Mouse (Mus musculus) lung, postnatal 0 days (tissue): ENCODE data around the gene Grasp. TPM values are rescaled to one million over a fixed set of nuclear protein-coding genes. Genes with fewer than 3 reads are reported as not detected.

Source experiments
- ATAC-seq: fragments of 200-750 bp; cut with Nextera tagmentation; 2 replicates; pipeline ENCODE4 v1.8.0; 2017; ENCODE audit warnings: moderate library complexity
- DNase-seq: peaks from one replicate; pipeline ENCODE4 v3.0.0-alpha.2; 2016; ENCODE audit warnings: low spot score
- H3K27ac ChIP-seq: fragments of 300-500 bp; sonication (generic); 2 replicates; pipeline ENCODE4 v1.5.1; 2014; ENCODE audit warnings: antibody characterized with exemption, mild to moderate bottlenecking, low read length, mixed read lengths
- H3K27me3 ChIP-seq: fragments of 300-500 bp; sonication (generic); replicated peaks from 2 replicates; pipeline ENCODE4 v1.6.1; 2014; ENCODE audit warnings: low read length, mixed read lengths; ENCODE audit not compliant: insufficient read depth
- H3K36me3 ChIP-seq: fragments of 300-500 bp; sonication (generic); 2 replicates; pipeline ENCODE4 v1.6.1; 2014; ENCODE audit warnings: low read length, mixed read lengths; ENCODE audit not compliant: insufficient read depth
- H3K4me1 ChIP-seq: fragments of 300-500 bp; sonication (generic); 2 replicates; pipeline ENCODE4 v1.6.1; 2014; ENCODE audit warnings: antibody characterized with exemption, low read depth, low read length, mixed read lengths; ENCODE audit not compliant: insufficient read depth
- H3K4me2 ChIP-seq: fragments of 300-500 bp; sonication (generic); replicated peaks from 2 replicates; pipeline ENCODE4 v1.6.1; 2014; ENCODE audit warnings: low read depth, mild to moderate bottlenecking, low read length, moderate library complexity, mixed read lengths
- H3K4me3 ChIP-seq: fragments of 300-500 bp; sonication (generic); 2 replicates; pipeline ENCODE4 v1.5.1; 2014; ENCODE audit warnings: low read depth, low read length
- H3K9ac ChIP-seq: fragments of 300-500 bp; sonication (generic); replicated peaks from 2 replicates; pipeline ENCODE4 v1.6.1; 2014; ENCODE audit warnings: low read depth, mild to moderate bottlenecking
- H3K9me3 ChIP-seq: fragments of 300-500 bp; sonication (generic); 2 replicates; pipeline ENCODE4 v1.6.1; 2016; ENCODE audit warnings: low read length, mixed read lengths
- CTCF ChIP-seq: IDR thresholded peaks from 2 replicates; pipeline ENCODE4 v1.5.1; 2016; ENCODE audit warnings: antibody characterized with exemption, mild to moderate bottlenecking
- EP300 ChIP-seq: IDR thresholded peaks from 2 replicates; pipeline ENCODE4 v1.6.1; 2016; ENCODE audit warnings: antibody characterized with exemption, mild to moderate bottlenecking, control low read depth
- WGBS: fragments of 180-500 bp; shearing (Covaris S2); extraction: QIAGEN DNeasy Blood & Tissue Kit; methylation state at CpG from one replicate; pipeline ENCODE4 v1.1.7; 2014; 5-methylcytosine and 5-hydroxymethylcytosine counted together
- microRNA-seq: library from miRNA; unstranded; fragments of <30 nt; microRNA quantifications from one replicate; pipeline ENCODE4, GENCODE M21; 2016
- polyA plus RNA-seq: library from polyadenylated mRNA; unstranded; fragments of >200 nt; fragmentation: Nextera tagmentation; extraction: Ambion mirVana; gene quantifications from 2 replicates; pipeline ENCODE4 v1.2.1, GENCODE M21; 2015

Gene Grasp
- polyA plus RNA-seq, 1 experiment from 2014 or later, result 8.6 TPM

- Histone ChIP-seq H3K27ac (no peak overlapping the region), H3K36me3 (peaks cover 25% of the 10 kb centered on the region; the same call in 1 of the 2 replicates), H3K4me2 (no peak overlapping the region), H3K9ac (no peak overlapping the region), H3K27me3 (no peaks in the 10 kb centered on the region), H3K4me3 (no peak overlapping the region), H3K4me1 (no peaks in the 10 kb centered on the region; the same call in 1 of the 2 replicates), H3K9me3 (no peaks in the 10 kb centered on the region)
- 90% methylated on average over 15 of the region's 15 CpGs for WGBS
- TF ChIP-seq EP300 (no peak), CTCF (no peak)
- DNase-seq (no peak), ATAC-seq (no peak)
Observed at GRCm38 (mm10) chr15:101271513-101271912, 47.5 kb downstream of the Grasp start.

- peaks cover 25% of the 10 kb centered on the region; the same call in 1 of the 2 replicates for H3K36me3 ChIP-seq
- no peaks in the 10 kb centered on the region for H3K9me3 ChIP-seq
- WGBS, result 22% methylated on average over 6 of the region's 6 CpGs
- H3K9ac ChIP-seq, result no peak overlapping the region
- no peaks in the 10 kb centered on the region for H3K27me3 ChIP-seq
- H3K4me1 ChIP-seq, result no peaks in the 10 kb centered on the region
- H3K27ac ChIP-seq, result no peak overlapping the region
- H3K4me3 ChIP-seq, result no peak overlapping the region
- ATAC-seq, result peak; percentile 30; the same call in 1 of the 2 replicates
- H3K4me2 ChIP-seq, result no peak overlapping the region
- DNase-seq, result no peak
- peak; percentile 80 for TF ChIP-seq EP300
- no peak for TF ChIP-seq CTCF
Observed at GRCm38 (mm10) chr15:101274380-101274779, 50.4 kb downstream of the Grasp start.

- TF ChIP-seq EP300 (no peak), CTCF (no peak)
- H3K4me3 ChIP-seq, result no peak overlapping the region
- no peak overlapping the region for H3K27ac ChIP-seq
- H3K4me1 ChIP-seq, result no peaks in the 10 kb centered on the region
- ATAC-seq (no peak), DNase-seq (no peak)
- no peaks in the 10 kb centered on the region for H3K27me3 ChIP-seq
- no peaks in the 10 kb centered on the region for H3K9me3 ChIP-seq
- WGBS, result 50% methylated on average over 11 of the region's 11 CpGs
- H3K36me3 ChIP-seq, result peaks cover 10% of the 10 kb centered on the region; the same call in 1 of the 2 replicates
- no peak overlapping the region for H3K9ac ChIP-seq
- no peak overlapping the region for H3K4me2 ChIP-seq
Observed at GRCm38 (mm10) chr15:101277351-101277899, 53.4 kb downstream of the Grasp start.

- no peak for ATAC-seq
- no peaks in the 10 kb centered on the region for H3K27me3 ChIP-seq
- TF ChIP-seq CTCF (no peak), EP300 (no peak)
- no peak overlapping the region for H3K9ac ChIP-seq
- no peak overlapping the region for H3K27ac ChIP-seq
- H3K9me3 ChIP-seq, result no peaks in the 10 kb centered on the region
- no peaks in the 10 kb centered on the region for H3K4me1 ChIP-seq
- no peaks in the 10 kb centered on the region for H3K36me3 ChIP-seq
- DNase-seq, result no peak
- H3K4me2 ChIP-seq, result no peak overlapping the region
- no peak overlapping the region for H3K4me3 ChIP-seq
- WGBS, result 48% methylated on average over 5 of the region's 5 CpGs
Observed at GRCm38 (mm10) chr15:101278589-101278988, 54.6 kb downstream of the Grasp start.

- Histone ChIP-seq H3K36me3 (no peaks in the 10 kb centered on the region), H3K9ac (no peak overlapping the region), H3K9me3 (no peaks in the 10 kb centered on the region), H3K27ac (no peak overlapping the region), H3K4me2 (no peak overlapping the region), H3K4me3 (no peak overlapping the region), H3K27me3 (no peaks in the 10 kb centered on the region), H3K4me1 (no peaks in the 10 kb centered on the region)
- DNase-seq (no peak), ATAC-seq (no peak)
- TF ChIP-seq EP300 (no peak), CTCF (no peak)
- 47% methylated on average over 12 of the region's 12 CpGs for WGBS
Observed at GRCm38 (mm10) chr15:101279430-101279999, 55.5 kb downstream of the Grasp start.

Small RNA genes lying within 50 kb of the gene (microRNA-seq; reads per million reads assigned to microRNA genes)
- not detected for gene Mir6962

Other genes starting within 250 kb of the Grasp start
- not detected in 2 replicates for gene Gm47841, start 176.8 kb upstream of the Grasp start, polyA plus RNA-seq
- 0.48 and 0.60 TPM in 2 replicates for gene Fignl2, start 145.6 kb upstream of the Grasp start, polyA plus RNA-seq
- gene Ankrd33, start 108.4 kb upstream of the Grasp start, polyA plus RNA-seq, result 0.13 TPM in 1 of 2 replicates, not detected in the other
- 159 and 168 TPM in 2 replicates for gene Acvrl1, start 95.7 kb upstream of the Grasp start, polyA plus RNA-seq
- gene Acvr1b, start 50.1 kb upstream of the Grasp start, polyA plus RNA-seq, result 6.6 and 7.4 TPM in 2 replicates
- gene Nr4a1, start 30.1 kb downstream of the Grasp start, polyA plus RNA-seq, result 7.8 and 11.8 TPM in 2 replicates
- gene Atg101, start 60.1 kb downstream of the Grasp start, polyA plus RNA-seq, result 73.1 and 74.2 TPM in 2 replicates
- gene 6030408B16Rik, start 69.0 kb downstream of the Grasp start, polyA plus RNA-seq, result 74.9 and 82.4 TPM in 2 replicates
- gene Krt80, start 146.0 kb downstream of the Grasp start, polyA plus RNA-seq, result 19.6 and 26.3 TPM in 2 replicates
- gene Krt7, start 186.9 kb downstream of the Grasp start, polyA plus RNA-seq, result 430 and 463 TPM in 2 replicates
- 0.24 and 0.29 TPM in 2 replicates for gene Krt87, start 214.6 kb downstream of the Grasp start, polyA plus RNA-seq
- 0.15 and 0.21 TPM in 2 replicates for gene Krt88, start 223.6 kb downstream of the Grasp start, polyA plus RNA-seq
- not detected in 2 replicates for gene Krt81, start 239.6 kb downstream of the Grasp start, polyA plus RNA-seq
- not detected in 2 replicates for gene Krt86, start 249.3 kb downstream of the Grasp start, polyA plus RNA-seq